Mouse (Mus musculus) c-Kit-negative CD71-positive TER-119-positive erythroid progenitor cells, embryonic 14.5 days (primary cell): ENCODE results near the gene Fam124a.
"Not testable (repeated sequence)": the region's sequence is repeated elsewhere in the genome, so short reads cannot be mapped to it uniquely, and the experiment has no call there.

ENCODE experiments used
- DNase-seq: peaks from one replicate; pipeline ENCODE4 v3.0.0-alpha.2; 2013; ENCODE audit warnings: low read depth, low spot score

Fam124a gene

DNA sequence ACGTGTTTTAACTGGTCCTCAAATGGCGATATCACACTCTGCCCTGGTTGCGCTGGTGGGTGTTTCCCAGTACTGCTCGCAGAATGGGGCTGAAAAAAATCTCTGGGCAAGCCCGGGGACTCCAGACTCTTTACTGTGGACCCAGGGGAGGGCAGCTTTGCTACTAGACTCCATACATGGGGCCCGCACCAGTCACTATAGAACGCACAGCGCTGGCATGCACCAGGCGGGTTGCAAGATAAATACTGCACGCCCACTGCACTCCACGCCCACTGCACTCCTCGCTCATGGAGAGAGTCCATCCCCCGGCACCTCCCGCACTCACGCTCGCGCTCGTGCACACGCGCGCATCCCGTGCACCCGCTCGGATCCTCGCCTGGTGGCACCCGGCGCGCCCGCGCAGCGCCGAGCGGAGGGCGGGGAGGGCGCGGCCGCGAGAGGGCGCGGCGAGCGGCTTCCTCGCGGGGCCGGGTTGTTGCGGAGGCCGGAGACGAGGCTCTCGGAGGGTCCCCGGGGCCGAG, at the start of gene Fam124a:
Gene Fam124a, plus strand, starts transcription at position 429 of the 521 bp plus-strand sequence.
- no peak for DNase-seq

DNA sequence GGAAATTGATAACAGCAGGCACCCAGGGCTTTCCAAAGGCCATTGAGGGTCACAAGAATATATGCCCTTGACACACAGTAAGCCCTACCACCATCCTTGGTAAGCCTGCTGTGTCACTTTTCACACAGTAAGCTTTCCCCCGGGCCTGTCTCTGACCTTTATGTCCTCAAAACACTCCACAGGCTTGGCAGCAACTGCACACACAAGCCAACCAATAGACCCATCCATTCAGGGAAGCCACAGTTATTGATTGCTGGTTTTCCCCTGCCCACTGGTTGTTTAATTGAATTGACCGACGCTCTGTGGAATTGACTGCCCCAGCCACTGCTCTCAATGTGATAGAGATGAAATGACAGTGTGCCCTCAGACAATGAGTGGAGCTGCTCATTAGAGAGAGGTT, 49.3 kb upstream of the Fam124a start:
- no peak for DNase-seq

DNA sequence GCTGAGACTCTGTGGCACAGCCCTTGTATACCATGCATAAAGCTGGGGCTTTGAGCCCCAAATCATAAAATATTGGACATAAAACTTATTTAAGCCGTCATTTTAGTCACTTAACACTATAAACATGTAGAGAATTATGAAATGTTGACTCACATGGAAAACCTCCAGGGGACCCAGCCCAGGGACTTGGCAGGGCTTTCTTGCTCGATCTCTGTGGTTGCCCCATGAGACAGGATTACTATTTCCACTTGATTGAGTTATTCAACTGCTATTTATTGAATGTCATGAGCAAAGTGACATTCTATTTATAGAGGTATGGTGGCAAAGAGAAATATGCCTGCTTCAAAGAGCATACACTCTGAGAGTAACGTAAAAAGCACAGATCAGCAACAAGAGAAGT, 46.2 kb upstream of the Fam124a start:
- no peak for DNase-seq

DNA sequence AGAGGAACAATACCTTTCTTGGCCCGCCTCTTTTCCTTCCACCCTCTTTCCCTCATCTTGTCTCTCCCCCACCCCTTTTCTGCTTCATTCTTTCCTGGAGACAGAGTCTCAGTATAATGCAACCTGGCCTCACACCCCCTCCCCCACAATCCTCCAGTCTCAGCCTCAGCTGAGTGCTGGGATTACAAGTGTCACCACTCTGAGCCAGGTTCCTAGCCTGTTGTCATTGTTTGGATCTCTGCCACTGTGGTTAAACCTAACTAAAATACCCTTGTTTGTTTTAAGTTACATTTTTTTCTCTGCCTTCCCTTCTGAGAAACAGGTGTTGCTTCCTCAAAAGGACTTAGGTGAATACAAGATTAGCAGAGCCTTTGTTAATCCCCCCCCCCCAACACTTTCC, 42.7 kb upstream of the Fam124a start:
- no peak for DNase-seq

DNA sequence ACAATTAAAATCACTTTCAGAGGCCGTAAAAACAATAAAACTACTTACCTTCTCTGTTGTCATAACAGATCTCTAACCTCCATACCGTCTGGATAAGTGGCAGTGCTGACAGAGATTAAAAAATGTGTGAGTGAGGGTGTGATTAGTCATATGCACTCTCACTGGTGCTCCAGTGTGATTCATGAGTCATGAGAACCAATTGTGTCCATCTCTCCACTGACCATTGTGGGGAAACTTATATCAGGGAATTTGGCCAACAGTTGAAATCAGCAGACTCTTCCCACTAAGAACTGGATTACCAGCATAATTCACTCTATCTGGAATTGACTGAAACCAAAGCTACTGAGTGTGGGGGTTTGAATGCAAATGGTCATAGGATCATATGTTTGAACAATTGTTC, 24.6 kb upstream of the Fam124a start:
- no peak for DNase-seq

DNA sequence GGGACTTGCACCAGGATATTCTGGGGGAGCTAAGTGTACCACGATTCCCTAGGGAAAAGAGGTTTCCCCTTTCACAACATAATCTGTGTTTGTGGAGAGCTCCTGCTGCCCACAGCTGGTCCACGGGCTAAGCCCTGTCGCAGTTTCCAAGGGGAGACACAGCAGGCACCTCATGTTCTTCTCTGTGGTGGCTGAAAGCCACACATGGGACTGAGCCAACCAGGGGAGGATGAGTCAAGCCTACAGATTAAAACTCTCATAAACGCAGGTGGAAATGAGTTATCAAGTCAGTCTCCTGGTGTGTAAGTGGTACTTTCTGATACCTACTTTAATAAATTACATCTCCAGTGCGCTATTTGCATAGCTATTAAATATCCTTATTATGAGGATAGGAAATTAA, 19.4 kb upstream of the Fam124a start:
- DNase-seq = no peak

DNA sequence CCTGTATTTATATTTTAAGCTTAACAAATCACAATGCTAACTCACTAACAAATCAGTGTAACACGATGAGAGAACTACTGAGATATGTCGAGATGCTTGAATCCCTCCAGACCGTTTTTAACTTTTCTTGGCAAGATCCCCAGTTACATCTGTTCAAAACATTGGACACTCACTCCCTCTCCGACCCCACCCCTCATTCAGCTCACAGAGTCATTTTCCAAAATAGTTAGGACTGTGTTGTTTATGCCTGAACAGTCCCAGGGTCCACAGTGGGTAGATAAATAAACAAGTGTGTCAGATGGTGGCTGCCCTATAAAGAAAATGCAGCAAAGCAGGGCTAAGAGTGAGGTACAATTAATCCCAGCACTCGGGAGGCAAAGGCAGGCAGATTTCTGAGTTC, 18.5 kb upstream of the Fam124a start:
- DNase-seq = no peak

DNA sequence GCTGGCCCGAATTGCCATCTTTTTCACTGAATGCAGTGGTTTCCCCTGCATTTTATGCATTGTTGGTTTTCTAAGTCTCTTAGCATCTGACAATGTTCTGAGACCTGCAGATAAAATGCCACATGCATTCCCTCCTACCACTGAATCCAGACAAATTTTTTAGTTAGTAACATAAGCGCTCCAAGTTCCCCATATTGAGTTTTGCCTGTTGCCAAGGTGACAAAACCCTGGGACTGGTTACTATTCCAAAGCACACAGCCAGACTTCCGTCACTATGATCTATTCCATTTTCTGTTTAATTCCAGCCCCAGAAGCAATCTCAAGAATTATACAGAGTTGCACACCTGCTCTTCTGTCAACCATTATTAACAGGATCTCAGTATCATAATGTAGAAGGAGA, 15.7 kb upstream of the Fam124a start:
- no peak for DNase-seq

DNA sequence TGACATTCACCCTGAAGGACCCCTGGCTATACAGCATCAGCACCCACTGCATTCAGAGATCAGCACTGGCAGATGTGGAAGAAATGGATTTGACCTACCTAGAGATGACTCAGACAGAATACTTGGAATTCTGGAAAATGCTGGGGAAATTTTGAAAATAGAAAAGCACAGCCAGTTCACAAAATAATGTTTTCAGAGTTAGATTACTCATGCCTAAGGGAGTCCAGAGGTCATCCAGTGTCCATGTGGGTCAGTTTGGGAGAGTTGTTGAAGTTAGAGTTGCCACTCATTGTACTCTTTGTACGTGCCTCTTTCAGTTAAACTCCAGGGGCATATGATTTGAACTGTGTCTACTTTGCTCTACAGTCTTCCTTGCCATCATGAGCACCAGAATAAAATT, 13.8 kb upstream of the Fam124a start:
- no peak for DNase-seq

DNA sequence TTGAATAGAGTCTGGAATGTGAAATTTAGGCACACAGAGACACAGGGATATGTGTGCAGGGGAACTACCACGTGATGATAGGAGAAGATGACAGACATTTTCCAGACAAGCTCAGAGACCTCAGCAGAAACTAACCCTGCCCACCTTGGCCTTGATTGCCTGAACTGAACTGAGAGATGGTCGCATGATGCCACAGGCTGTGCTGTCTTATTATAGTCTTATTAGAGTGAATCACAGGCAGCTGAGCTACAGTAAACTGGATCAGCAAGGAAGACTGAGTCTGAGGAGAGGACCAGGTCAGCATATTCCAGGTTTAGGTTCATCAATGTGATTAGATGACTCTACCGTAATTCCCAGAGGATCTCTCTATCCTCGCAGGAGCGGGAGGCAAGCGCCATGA, 9.2 kb upstream of the Fam124a start:
- DNase-seq = no peak

DNA sequence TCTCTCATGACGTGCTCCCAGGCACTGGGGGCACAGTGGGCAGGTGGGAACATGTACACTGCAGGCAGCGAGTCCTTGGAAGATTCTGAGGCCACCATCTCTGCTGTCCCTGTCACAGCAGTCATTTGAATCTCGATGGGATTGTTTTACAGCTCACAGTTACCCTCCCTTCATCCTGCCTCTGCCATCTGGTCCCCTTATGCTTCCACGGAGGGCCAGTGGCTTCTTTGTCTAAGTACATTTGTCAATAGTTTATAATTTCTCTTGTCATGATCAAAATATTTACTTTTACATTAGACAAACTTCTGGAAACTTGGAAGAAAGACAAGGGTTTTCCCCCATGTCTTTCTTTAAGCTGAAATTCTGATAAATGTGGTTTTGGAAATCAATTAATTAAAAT, 8.8 kb upstream of the Fam124a start:
- no peak for DNase-seq

DNA sequence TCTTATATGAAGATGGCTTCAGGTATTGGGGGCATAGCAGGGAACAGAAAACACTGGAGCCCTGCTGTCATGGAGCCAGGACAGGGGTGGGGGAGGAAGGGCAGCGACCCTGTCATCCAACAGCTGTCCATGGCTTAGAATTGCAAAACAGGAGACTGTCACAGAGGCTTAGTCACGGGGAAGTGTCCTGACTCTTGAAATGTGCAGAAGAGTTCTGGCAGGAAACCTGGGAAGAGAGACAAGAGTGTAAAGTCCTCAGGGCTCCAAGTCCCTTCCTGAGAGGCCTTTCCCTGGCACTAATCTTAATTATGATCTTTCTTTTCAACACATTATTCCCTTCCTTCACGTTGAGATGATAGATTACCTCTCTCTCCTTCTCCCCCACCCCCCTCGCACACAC, 5.4 kb upstream of the Fam124a start:
- no peak for DNase-seq

DNA sequence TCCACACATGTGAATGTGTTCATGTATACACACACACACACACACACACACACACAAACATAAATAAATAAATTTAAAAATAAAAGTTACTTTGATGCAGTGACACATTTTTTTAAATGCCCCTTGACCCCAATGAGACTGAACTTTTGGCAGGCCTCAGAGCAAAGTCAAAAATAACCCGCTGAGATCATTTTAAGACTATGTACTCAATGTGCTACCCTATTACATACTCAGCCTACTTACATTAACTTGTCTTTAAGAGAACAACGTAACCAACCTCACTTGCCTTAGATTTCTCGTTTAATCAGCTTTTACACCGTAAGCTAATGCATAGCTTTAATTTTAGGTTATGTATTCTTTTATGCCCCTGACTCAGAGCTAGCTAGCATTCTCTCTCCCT, 2.8 kb upstream of the Fam124a start:
- no peak for DNase-seq

DNA sequence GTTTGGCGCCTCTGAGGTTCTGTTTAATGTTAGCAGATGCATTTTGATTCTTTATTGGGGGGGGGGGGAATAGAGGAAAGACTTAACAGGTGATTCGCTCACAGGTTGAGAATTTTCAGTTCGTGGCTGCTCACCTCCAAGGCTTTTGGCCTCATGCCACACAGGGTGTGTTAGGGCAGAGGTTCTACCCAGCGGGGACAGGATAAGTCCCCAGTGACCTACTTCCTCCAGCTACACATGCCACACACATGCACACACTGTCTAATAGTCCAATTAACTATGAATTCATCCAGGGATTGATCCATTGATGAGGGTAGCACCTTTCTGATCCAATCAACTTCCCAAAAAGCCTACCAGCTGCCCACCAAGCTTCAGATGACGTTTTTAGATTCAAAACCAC, 1.8 kb upstream of the Fam124a start:
- no peak for DNase-seq

DNA sequence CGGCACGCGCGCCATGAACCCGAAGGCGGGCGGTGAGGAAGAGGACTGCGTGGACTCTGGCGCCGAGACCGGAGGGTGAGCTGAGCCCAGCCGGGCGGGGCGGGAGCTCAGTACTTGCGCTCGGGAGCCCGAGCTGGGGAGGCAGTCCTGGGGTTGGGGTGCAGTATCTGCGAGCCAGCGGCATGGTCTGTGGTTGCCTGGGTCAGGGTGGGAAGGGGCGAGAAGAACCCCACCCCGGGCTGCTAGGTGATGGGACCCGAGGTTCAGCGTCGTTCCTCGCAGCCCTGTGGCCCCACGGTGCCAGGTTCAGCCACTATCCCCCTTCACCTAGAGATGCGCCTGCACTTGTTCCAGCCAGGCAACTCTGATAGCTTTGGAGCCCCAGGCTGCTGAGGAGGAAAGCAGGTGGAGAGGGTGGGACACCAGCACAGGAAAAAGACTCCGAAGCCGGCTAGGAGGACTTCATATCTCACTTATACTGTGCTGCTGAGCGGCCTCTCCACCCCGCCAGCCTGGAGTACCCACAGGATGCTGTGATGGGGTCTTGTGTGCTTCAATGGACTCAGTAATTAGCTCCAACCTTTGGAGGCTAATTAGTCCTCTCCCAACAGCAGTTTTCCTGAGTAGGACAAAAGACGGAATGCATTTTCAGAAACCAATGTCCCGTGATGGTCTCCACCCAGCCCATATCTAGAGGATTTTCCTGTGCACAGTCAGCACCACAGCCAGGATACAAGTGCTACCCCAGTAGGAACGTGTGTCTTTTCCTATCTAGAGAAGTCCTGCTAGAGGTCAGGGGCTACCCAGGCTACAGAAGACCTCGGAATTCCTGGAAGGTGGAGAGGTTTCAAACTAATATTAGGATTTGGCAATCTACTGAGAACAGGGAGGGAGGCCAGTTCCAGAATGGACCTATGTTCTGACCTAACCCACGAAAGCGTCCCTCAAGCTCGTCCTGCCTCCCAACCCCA, 588 bp downstream of the Fam124a start:
- DNase-seq = no peak

DNA sequence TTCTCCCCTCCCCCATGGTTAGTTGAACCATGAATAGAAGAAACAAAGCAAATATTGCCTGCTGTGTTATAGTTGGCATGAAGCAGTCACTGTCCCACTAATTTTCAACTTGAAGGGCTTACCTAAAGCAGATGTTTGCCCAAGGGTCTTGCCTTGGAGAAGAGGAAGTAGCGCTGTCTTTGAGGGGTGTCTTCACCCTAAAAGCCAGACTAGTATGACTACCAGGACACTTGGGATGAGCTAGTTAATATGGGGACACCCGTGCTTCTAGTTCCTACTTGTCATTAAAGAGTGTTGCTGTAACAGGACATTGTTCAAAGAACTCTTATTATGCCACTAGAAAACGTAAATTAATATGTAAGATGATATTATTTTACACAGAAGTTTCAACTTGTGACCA, 1.6 kb downstream of the Fam124a start:
- DNase-seq = no peak

DNA sequence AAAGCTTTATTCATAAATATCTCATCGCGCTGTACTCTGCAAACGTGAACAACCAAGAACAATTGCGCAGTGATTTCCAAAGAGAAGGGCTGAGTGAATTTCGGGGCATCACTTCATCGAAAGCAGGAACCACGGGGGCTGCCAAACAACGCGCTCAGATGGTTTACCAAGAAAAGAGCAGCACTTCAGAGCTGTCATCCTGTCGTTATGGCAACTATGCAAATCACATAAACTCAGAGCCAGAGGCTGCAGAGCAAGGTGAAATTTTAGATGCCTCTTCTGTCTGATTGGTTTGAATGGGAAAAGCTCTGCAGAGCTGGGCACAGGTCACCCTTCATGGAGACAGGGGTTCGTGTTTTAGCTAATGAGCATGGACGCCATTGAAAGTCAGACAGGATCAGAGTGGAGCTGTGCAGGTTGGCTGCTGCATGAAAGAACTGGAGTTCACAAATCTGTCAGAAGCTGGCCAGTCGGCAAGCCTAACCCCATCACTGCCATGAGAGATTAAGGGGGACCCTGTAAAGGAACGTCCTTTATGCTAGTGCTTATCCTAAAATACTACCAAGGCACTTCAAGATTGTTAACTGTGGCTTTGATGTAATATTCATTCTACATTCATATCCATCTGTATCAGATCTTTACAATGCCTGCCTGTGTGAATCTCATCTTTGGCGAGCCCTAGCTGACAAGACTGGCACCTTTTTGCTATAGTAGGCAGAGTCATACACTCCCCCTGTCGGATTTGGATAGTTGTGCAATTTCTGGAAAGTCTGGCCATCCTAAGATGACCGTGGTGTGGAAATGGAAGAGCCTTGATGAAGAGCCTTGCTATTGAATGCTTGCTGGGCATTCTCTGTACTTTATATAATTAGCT, 6.6 kb downstream of the Fam124a start:
- no peak for DNase-seq

DNA sequence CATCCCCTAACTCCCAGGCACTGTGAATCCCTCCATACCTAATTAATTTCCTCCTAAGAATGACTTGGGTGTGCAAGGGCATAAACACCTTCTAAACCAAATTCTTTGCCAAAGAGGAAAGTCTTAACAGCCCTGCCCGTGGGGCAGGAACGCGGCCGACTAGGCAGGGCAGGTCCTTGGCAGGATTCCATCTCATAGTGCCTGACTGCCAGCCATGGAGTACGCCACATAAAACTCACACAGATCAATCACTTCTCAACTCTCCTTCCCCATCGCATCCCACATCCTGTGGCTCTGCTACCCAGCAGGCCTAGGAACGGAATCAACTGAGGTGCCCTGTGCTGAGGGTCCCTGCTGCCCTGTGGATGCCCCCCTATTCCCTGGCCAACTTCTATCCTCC, 8.1 kb downstream of the Fam124a start:
- DNase-seq = no peak

DNA sequence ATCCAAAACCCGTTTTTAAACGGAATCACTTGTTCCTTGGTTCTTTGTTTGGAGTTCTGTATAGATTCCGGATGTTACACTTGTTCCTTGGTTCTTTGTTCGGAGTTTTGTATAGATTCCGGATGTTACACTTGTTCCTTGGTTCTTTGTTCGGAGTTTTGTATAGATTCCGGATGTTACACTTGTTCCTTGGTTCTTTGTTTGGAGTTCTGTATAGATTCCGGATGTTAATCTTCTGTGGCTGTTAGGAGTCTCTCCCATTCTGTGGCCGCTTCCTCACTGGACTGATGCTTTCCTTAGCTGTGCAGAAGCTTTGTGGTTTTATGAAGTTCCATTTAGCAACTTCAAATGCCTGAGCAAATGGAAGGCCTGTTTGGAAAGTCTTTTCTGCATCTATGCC, 11.3 kb downstream of the Fam124a start, which contains the start of gene Gm4131:
Gene Gm4131, minus strand, starts transcription at position 101 of the 400 bp plus-strand sequence.
- not testable (repeated sequence) for DNase-seq

DNA sequence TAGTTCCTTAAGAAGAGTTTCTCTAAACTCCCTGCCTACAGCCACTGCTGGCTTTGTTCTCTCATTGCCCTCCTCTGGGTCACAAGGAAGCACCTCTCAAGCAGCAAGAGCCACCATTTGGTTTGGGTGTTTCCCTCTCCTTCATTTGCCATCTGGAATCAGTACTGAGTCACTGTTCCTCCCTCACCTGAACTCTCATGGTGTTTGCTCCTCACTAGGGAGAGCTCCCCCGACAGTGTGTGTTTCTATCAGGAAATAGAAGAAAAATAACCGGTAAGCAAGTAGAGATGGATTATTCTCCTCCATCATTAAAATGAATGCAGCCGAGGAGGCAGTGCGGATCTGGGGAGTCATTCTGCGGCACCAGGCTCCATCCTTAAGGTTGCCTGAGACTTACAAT, 13.9 kb downstream of the Fam124a start:
- no peak for DNase-seq

DNA sequence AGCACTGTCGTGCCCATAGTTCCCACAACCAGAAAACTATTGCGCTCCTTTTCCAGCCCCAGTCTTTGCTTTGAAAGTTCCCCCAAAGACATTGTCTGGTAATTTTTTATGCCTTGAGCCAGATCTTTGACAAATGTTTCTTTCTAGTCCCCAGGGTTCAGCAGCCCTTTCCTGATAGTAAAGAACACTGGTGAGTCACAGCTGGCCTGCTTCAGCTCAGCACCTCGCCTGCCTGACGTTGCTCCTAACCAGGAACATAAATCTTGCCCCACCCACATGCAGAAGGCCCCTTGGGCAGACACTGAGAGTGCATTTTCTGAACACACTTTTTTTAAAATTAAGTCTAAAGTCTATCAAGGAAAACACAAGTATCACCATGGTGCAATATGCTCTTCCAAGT, 14.8 kb downstream of the Fam124a start:
- DNase-seq = no peak

DNA sequence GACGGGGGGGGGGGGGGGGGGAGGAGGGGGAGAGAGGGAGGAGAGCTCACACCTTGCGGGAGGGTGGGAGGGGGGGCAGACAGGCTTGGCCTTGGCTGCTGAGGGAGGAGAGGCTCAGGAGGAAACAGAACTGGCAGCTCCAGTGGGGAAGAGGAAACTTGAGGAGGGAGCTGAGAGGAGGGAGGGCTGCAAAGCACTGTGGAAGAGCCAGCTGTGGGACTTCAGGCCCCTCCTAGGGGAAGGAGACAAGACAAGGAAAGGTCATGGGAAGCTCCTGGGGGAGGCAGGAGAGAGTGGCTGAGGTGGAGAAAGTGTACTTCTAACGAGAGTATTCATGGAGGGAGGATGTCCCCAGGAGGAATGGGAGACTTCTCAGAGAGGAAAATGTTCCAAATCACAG, 17.9 kb downstream of the Fam124a start:
- no peak for DNase-seq
